Mouse (Mus musculus) E14TG2a.4 (cell line): ENCODE data around the gene Gm19684.
"Not testable (repeated sequence)": the region's sequence is repeated elsewhere in the genome, so short reads cannot be mapped to it uniquely, and the experiment has no call there.

ENCODE experiments used
- CTCF ChIP-seq: conservative IDR thresholded peaks from 2 replicates; pipeline ENCODE4 v1.5.1; 2014; ENCODE audit warnings: low read length
- NANOG ChIP-seq: IDR thresholded peaks from 2 replicates; pipeline ENCODE4 v1.6.1; 2014; ENCODE audit warnings: borderline replicate concordance, low read length, mixed read lengths

DNA sequence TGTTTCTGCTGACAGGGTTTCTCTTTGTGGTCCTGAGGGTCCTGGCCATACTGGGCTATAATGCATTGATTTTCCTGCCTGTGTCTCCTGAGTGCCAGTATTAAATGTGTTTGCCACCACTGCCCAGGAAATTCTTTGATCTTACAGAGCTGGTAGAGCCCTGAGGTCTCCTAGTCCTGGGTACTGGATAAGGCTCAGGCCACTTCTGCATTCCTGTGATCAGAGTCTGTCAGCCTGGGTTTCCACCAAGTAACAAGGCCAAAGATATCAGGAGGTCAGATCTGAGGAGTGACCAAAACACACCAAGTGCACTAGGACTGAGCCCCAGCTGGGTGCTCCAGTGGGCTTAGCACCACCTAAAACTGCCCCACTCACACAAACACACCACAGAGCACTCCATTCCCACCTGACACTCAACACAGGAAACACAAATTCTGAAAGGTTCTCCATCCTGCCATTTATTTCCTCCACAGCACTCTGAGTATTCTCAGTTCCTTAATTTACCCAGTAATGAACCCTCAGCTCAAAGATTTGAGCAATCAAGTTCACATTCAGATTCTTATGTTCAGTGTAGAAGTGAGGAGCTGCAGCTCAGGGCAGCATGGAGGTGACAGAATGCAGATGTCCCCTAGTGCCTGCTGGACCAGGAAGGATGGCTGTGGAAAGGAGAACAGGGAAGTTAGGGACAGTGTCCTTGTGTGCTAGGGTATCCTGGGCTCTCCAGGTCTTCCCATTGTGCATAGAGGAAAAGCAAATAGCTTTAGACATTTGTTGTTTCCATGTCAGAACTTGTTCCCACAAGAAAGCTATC, 14.1 kb downstream of the Gm19684 start:
- not testable (repeated sequence) for TF ChIP-seq CTCF, NANOG
